Mouse (Mus musculus): ENCODE measurements around the gene Smpd3. TPM values are rescaled to one million over a fixed set of nuclear protein-coding genes. Genes with fewer than 3 reads are reported as not detected.

Smpd3 gene
- total RNA-seq, 2 experiments from 2014 or later = 77.7 to 84.8 TPM

DNA sequence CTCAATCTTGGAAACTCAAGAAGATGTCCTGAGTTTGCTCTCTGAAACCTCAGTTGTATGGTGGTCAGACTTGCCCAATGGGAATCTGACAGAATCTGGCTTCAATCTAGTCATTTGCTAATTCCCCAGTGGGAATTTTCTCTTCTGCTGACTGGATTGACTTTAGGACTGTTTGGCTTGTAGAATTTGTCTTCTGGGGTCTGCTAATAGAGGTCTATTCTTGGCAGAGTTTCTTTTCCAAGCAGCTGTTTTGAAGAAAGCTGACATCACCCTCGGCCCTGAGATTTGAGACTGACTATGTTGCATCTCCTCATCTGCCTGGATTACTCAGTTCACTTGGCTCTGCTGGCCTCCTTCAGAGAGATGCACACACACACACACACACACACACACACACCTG is 38.9 kb downstream of the Smpd3 start:
- DNase-seq (ENCODE audit: extremely low spot score in 1 of 2, low spot score in 1 of 2) = no peak

DNA sequence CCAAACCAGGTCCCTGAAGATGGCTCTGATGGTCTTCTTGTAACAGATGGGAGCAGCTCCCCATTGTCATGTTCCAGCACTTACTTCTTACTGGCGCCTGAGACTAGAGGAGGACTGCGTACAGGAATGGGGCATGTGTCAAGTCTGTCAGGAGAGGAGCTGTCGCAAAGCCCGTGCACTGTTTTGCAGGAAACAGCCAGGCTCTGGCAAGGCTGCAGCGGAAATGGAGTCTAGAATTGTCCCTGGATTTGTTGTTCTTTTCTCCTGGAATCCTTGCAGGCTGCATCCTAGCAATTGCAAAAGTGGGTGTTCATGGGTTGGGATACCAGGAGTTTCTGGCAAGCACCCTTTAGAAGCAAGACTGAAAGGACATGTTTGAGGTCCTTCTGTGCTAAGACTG is 39.5 kb downstream of the Smpd3 start:
- no peak for DNase-seq (ENCODE audit: extremely low spot score in 1 of 2, low spot score in 1 of 2)

DNA sequence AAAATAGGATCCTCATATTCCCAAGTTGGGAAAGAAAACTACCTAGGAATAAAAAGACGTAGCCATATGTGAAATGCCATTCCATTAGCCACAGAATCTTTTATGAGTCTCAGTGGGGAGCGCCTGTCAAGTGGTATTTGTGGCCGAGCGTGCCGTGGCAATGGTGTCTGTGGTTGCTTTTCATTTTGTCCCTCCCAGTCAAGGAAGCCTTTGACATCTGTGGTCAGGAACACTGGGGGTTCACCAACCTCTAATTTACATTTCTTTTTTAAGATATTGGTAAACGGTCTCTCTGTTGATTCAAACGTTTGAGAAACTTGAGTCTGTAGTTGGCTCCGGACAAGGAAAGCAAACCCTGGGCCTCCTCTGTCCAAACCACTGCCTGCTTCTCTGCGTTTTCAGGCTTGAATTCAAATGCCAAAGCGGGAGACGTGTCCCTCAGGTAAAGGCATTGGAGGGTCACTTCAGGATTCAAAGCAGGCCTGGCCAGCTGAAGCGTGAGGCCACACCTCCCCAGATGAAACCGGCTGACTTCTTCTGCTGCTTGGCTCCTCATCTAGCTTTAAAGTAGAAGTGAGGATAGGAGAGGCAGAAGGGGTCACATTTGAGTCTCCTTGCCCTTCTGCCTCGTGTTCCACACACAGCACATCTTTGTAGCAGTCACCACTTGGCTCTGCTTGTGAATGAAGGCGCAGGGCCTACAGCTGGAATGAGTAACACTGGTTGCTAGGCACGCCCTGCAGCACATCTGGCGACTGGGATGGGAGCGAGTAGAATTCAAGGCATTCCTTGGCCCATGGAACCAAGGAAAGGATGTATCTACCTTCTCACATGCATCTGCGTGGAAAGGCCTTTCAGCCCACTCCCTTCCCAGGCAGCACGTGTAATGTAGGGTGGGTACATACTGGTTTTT is 45.0 kb downstream of the Smpd3 start:
- no peak for DNase-seq (ENCODE audit: extremely low spot score in 1 of 2, low spot score in 1 of 2)

DNA sequence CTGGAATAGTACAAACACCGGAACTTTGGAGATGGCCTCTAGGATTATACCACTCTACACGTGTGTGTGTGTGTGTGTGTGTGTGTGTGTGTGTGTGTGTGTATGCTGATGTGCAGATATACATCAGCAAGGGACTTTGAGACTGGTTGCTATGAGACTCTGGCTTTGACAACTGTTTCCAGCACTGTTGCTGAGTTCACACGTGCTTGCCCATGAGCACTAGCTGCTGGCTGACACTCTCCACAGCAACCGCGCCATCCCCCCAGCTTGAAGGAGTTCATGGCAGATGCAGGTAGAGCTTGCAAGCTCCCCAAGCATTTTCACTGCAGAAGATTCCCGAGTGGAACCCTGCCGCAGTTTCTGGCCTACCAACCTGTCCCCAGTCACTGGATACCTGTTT is 48.3 kb downstream of the Smpd3 start:
- DNase-seq (ENCODE audit: extremely low spot score in 1 of 2, low spot score in 1 of 2) = no peak

DNA sequence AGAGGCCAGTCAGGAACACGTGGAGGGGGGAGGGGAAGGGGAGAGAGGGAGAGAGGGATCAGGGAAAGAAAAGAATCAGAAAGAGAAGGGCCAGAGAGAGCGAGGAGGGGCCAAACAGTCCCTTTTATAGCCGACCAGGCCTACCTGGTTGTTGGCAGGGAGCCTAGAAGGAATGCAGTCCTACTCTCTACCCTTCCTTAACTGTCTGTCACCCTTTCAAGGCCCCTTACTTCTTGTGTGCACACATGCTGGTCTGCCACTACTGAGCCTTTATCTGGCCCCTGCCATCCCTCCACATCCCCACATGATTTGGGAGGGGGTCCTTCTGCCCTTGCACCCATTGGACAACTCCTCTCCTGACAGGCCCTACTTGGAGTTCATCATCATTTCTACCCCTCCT is 49.1 kb downstream of the Smpd3 start:
- DNase-seq (ENCODE audit: extremely low spot score in 1 of 2, low spot score in 1 of 2) = no peak

DNA sequence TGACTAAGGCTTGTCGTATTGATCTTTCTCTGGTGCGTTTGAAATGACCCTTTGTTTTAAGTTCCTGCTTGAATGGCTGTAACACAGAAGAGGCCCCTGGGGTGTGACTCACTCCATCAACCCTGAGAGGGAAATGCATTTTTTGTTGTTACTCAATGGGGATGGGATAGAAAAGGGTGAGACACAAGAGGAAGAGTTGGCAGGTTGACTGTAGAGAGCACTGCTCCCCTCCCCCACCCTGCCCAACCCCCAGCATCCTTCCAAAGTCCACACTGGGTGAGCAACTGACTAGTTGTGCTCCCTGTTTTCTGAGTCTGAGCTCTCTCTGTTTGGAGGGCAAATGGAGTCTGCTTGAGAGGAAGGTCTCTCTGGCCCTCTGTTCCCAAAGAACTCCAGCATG is 50.3 kb downstream of the Smpd3 start:
- DNase-seq (ENCODE audit: extremely low spot score in 1 of 2, low spot score in 1 of 2) = no peak

DNA sequence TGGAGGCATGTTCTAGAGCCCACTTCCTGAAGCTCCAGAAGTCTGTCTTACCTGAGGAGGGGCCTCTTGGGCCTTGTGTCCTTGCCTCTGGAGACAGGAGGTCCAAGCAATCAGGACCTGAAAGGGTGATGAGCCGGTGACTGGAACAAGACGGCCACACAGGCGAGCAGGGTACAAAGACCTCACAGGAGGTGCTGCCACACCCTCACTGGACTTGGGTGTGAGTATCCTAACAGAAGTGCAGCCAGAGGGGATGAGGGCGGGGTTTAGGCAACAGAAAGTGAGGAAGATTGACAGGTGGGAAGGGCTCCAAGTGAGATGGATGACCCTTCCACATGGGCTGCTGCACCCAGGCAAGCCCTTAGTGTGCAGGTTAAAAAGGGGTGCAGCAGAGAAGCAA is 56.9 kb downstream of the Smpd3 start:
- DNase-seq (ENCODE audit: extremely low spot score in 1 of 2, low spot score in 1 of 2) = no peak

DNA sequence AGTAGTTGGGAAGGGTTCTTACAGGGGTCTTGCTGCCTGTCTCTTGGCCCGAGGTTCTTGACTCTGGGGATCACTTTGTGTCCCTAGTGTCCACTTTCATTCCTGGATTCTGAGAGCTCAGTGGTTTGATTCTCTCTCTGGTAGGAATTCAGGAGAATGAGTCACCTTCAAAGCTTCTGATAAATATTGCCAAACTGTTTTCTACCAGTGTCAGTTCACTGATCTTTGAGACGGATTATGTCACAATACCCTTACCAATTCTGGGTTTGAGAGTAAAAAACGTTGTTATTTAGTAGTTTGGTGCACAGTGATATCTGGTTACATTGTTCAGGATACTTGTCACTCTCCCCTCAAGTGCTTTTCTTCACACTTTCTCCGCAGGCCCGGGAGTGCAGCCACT is 57.6 kb downstream of the Smpd3 start:
- no peak for DNase-seq (ENCODE audit: extremely low spot score in 1 of 2, low spot score in 1 of 2)

DNA sequence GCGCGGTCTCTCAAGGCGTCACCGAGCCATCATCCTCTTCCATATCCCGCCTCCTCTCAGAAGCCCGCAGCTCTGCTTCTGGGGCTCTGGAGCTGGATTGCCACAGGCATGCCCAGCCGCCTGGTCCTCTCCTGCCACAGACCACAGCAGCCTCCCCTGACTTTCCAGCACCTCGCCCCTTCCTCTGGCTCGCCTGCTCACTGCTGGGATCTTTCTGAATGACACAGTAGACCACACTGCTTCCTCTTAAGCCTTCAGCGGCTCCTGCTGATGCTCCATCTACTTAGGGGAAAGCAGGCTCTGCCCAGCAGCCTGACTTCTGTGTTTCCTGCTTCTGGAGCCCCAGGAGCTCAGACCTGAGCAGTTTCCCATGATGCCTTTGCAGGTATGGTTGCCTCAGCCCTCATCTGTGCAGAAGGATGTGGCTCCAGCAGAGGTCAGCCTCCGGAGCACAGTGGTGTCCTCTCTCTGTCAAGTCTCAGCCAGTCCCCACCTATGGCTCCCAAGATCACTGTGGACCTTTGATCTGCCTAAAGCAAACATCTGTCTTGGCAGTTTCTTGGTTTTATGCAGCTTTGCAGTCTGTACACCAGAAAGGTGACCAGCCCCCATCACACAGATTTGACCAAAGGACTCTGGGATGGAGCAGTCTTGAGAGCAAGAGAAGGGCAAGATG is 59.3 kb downstream of the Smpd3 start:
- no peak for DNase-seq (ENCODE audit: extremely low spot score in 1 of 2, low spot score in 1 of 2)

DNA sequence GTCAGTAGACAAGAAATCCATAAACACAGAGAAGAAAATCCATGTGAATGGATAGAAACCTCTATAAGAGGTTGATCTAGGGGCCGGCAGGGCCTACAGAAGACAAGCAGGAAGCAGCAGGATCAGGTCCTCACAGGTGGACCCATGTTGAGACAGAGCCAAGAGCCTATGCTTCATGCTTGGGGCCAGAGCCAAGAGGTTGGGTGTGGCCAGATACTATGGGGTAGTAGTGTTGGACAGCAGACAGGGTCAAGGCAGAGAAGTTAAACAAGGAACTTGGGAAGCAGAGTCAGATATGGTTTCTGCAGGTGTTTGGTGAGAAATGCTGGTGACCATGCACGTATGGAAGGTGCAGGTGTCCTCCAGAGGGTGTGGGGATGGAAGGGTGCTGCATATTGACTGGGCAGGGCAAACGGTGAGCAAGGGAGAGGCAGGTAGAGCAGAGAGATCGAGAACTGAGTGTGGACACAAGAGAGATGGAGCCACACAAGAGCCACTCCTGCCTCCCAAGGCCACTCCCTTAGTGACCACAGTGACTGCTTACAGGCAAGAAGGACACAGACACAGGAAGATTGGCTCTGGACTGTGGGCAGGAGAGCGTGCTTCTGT is 61.0 kb downstream of the Smpd3 start:
- DNase-seq (ENCODE audit: extremely low spot score in 1 of 2, low spot score in 1 of 2) = no peak

DNA sequence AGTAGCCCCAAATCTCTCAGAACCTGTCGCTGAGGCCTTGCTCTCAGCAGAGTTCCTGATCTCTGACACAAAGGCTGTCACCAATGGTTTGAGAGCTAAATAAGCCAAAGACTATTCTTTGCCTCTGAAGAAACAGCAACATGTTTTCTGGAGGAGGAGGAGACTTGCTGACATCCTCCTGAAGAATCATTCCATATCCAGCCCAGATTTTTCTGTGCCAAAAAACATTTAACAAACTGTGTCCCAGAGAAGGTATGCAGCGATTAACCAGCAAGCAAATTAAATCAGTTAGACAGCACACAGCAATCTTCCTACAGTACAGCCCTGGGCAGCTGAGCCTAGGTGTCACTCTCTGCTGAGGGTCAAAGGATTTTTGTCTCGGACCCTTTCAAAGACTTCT is 64.3 kb downstream of the Smpd3 start:
- DNase-seq (ENCODE audit: extremely low spot score in 1 of 2, low spot score in 1 of 2) = no peak

DNA sequence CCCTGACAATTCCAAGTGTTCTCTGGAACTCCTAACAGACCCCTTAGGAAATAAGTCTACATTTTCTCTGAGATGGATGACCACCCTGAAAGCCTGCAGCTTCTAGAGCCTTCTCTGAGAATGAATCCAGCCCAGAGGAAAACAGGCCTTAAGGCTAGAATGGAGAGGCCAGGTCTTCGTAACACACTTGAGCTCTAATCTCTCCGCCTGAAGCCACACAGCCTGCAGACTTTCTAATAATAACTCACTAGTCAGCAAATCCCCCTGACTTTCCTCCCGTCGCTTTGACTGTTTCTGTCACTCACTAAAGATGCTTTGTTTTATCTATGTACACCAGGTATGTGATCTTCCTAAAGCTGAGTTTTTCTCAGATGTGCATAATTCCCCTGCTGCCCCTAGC is 66.4 kb downstream of the Smpd3 start:
- DNase-seq (ENCODE audit: extremely low spot score in 1 of 2, low spot score in 1 of 2) = no peak

DNA sequence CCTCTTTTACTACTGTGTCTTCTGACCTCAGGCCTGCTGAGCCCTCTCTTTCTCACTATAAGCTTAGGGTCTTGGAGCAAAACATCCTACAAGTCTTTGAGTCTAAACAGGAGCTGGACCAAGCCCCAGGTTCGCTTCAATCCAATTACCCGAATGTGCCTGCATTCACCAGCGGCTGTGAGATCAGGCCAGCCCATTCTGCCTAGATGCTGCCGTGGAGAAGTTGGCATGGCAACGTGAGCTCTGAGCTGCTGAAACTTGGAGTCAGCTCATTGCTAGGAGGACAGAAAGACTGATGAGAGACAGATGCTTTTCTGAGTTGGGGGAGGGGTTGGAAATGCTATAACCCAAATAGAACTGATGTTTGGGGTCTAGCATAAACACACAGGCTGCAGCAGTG is 67.0 kb downstream of the Smpd3 start:
- DNase-seq (ENCODE audit: extremely low spot score in 1 of 2, low spot score in 1 of 2) = peak; percentile 54 to 55

DNA sequence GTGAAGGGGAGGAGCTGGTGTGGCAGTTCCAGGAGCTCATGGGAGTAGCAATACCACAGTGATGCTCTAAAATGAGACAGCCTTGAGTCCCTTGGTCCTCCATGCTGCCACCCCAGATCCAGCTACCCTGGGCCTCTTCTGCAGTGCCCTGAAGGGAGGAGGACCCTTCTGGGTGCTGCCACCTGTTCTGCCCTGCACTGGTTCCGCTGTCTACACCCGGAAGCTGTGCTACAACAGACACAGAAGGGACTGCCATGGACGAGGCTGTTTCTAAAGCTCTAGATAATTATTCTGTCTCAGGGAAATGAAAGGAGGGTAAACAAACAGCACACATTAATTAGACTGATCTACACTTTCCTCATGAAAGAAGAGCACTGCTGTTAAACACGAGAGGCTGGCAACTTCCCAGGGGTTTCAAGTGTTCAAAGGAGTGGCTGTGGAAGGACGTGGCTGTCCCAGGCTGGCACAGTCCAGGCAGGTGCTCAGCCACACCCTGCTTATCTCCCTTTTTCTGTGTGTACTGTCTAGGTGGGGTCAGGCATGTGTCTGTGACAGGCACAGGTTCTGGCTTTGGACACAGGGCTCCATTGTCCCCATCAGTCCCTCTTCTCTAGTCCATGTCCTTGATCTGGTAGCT is 69.0 kb downstream of the Smpd3 start:
- DNase-seq (ENCODE audit: extremely low spot score in 1 of 2, low spot score in 1 of 2) = no peak

DNA sequence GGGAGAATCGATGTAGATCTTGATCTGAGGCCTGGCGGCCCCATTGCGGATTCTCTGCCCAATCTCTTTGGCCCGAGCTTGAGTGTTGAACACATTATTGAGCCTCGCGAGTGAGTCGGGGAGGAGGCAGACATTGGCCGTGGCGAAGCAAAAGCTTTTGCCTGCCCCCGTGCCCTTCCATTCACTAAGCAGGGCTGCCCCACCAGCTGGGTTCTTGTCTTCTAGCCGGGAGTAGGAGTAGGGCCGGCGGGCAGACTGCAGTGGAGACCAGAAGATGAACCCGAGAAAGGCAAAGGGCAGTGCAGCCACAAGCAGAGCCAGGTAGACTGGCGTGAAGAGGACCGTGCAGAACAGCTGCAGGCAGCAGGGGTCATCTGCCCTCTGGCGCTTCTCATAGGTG is 72.4 kb downstream of the Smpd3 start:
- no peak for DNase-seq (ENCODE audit: extremely low spot score in 1 of 2, low spot score in 1 of 2)

DNA sequence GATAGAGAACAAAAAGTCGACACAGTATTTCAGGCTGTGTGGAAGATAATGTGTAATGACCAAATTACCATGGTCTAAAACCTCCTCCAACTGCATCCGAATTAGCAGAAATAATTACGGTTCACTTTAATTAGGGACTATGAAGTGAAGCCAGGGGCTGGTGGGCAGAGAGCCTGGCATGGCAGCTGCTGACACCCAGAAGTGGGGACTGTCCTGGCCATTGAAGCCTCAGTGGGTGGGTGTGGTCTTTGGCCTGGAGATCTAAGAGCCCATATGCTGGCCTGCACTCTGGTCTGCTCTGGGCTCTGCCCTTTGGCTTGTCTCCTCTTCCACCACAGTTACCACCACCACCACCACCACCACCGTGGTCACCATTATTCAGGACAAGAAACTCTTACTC is 73.9 kb downstream of the Smpd3 start:
- DNase-seq (ENCODE audit: extremely low spot score in 1 of 2, low spot score in 1 of 2) = no peak

DNA sequence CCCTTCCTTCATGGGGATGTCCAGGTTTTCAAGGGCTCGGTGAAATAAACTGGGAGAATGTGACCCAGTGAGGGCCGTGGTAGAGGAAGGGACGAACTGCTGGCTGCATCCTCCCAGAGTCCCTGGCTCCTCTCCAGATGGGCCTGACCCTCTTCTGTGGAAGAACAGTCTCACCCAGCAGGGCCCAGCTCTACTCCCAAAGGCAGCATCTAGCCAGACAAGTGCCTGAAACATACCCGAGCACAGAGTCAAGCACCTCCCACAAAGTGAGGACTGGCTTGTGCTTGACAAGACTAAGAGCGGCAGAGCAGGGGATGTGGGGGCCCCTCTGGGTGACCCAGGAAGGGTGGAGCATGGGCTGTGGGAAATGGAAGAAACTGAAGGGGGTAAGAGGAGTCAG is 75.4 kb downstream of the Smpd3 start:
- DNase-seq (ENCODE audit: extremely low spot score in 1 of 2, low spot score in 1 of 2) = no peak

DNA sequence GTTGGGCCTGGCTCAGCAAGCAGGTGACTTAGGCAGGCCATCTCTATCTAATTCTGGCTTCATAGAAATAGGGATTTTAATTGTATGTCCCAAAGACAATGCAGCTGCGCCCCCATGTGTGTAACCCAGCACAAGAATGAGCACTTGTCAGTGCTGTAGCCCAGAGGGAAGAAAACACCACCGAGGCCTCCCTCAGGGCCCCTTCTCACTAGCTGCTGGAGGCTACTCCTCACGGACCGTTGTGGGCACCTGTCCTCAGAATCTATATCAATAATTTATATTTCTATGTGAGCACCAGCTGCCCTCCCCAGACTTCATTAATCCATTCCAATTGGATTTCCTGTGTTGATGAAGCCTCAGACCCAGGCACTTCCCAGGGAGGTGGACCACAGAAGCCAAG is 76.9 kb downstream of the Smpd3 start:
- DNase-seq (ENCODE audit: extremely low spot score in 1 of 2, low spot score in 1 of 2) = no peak

DNA sequence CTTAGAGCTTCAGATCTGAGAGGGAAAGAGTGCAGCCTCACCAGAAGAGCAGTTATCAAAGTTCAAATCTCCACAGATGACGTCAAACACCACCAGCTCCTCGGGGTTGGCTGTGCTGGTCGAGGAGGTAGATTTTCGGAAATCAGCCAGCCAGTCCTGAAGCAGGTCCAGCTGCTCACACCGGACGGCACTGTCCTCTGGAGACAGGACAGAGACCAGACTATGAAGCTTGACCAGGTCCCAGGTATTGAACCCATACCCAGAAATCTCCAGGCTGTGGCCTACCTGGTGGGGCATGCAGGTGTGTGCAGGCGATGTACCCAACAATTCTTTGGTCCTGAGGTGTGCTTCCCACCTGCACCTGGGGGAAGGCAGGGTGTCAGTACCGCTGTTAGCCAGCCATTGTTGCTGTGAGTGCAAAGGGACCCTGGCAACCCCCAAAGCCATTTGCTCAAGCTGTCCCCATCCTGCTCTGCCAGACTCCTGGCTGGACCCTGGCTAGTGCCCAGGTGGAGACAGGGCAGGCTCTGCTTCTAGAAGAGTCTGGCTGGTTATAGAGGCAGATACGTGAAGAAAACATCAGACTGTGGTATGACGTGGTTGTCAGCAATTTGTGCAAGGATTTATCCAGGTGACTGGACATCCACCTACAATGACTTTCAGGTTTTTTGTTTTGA is 78.1 kb downstream of the Smpd3 start:
- DNase-seq (ENCODE audit: extremely low spot score in 1 of 2, low spot score in 1 of 2) = no peak

DNA sequence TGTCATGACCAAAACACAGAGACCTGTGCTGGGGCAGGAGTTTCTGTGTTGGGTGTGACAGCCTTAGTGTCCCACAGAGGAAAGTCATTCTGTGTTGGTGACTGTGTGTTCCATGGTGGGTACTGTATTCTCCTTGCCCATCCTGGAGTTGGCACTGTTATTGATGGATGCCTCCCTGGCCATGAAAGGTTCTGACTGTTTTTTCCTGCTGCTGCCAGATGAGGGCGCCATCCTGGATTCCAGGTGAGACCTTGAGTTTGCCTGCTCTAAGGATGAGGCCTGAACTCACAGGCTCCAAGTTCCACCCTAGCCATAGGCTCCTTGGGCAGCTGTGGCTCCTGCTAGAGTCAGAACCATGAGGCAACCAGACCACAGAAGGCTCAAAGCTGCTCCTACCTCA is 79.6 kb downstream of the Smpd3 start:
- no peak for DNase-seq (ENCODE audit: extremely low spot score in 1 of 2, low spot score in 1 of 2)

DNA sequence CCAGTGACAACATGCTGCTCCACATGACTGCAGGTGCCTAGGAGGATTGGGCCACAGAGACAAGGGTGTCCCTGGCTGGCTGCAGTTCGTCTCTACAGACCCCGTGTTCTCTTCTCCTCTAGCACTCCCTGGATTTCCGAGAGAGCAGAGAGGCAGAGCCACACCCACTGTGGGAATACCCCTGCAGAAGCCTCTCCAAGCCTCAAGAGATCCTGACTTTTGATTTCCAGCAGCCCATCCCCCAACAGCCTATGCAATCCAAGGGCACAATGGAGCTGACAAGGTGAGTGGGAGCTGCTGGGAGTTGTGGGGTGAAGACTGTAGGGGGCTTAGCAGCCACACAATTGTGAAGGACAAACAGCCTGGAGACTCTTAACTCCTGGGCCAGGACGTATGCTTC is 87.6 kb downstream of the Smpd3 start:
- DNase-seq (ENCODE audit: extremely low spot score in 1 of 2, low spot score in 1 of 2) = no peak
